Mouse (Mus musculus) heart, postnatal 10 days (tissue): ENCODE data around the gene Sigmar1. TPM values are rescaled to one million over a fixed set of nuclear protein-coding genes. Genes with fewer than 3 reads are reported as not detected.
"Not testable (repeated sequence)": the region's sequence is repeated elsewhere in the genome, so short reads cannot be mapped to it uniquely, and the experiment has no call there.

Source experiments
- DNase-seq, 2 experiments: peaks; one replicate each; pipeline ENCODE4 v3.0.0; 2021
- intact Hi-C: fragments of 180-260 bp; cut with DNase I; formaldehyde crosslinking; loops from one replicate; pipeline ENCODE4 v1.15.1; 2025
- total RNA-seq, 2 experiments: library from RNA; stranded (reverse); gene quantifications; 2 replicates each; pipeline ENCODE4 v1.2.3; 2021

Sigmar1 gene
- 10 to 100 TPM; 23.8 to 28.6 TPM for total RNA-seq

GRCm38 (mm10) chr4:41755338-41756305 is at the start of gene Sigmar1:
TSS of gene Sigmar1 (minus strand) at chr4:41756157.
- peak; percentile 89 to 92 for DNase-seq
- intact Hi-C loops = no loop called here

GRCm38 (mm10) chr4:41783197-41783596 is 27.2 kb upstream of the Sigmar1 start:
- DNase-seq, intact Hi-C loops: not testable (repeated sequence)

GRCm38 (mm10) chr4:41782711-41783110 is 26.8 kb upstream of the Sigmar1 start:
- intact Hi-C loops, DNase-seq: not testable (repeated sequence)

DNA sequence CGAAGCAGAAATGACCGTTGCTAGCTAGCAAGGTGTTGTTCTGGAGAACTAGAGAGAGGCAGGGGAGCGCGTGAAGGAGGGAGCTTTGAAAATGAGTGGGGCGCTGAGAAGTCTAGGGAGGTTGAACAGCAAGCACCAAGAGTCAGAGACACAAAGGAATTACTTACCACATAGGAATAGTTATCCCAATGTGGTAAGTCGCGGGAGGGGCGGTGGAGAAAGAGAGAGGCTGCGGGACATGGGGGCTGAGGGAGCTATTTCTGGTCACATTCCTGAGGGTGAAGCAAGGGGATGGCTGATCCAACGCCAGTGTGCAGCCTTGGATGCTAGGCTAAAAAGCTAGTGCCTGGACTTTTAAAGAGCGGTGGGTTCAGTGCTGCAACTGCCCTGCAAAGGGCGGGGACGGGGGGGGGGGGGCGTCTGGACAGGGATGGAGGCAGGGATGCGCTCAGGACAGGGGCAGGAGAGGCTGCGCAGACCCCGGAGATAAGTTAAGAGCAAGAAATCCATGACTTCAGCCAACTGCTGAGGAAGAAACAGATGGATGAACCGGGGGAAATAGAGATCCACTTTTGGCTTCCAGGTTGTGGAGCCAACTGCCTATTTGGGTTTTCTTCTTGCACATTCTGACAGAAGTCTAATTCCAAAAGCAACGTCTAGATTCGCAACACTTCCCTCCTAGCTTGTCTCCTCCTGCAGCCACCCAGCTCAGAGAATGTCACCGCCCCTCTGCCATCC is 26.0 kb upstream of the Sigmar1 start:
- intact Hi-C loops, DNase-seq: not testable (repeated sequence)

GRCm38 (mm10) chr4:41781271-41781670 is 25.3 kb upstream of the Sigmar1 start:
- DNase-seq, intact Hi-C loops: not testable (repeated sequence)

GRCm38 (mm10) chr4:41775840-41776239 is 19.9 kb upstream of the Sigmar1 start:
- DNase-seq, intact Hi-C loops: not testable (repeated sequence)

DNA sequence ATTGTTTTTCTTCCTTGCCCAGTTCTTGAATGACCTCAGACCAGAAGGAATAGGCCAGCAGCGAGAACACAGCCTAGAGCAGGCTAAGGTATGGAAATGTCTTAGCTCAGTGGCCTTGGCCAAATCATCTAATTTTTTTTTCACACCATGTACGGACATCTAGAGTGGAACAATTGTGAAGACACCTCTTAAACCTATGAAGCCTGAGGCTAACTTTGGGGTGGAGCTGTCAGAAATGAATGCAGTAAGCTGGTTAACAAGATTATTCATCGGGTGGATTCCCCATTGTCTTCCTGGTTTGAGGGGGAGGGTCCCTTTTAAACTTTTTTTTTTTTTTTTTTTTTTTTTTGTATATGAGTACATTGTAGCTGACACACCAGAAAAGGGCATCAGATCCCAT is 18.5 kb upstream of the Sigmar1 start:
- DNase-seq, intact Hi-C loops: not testable (repeated sequence)

DNA sequence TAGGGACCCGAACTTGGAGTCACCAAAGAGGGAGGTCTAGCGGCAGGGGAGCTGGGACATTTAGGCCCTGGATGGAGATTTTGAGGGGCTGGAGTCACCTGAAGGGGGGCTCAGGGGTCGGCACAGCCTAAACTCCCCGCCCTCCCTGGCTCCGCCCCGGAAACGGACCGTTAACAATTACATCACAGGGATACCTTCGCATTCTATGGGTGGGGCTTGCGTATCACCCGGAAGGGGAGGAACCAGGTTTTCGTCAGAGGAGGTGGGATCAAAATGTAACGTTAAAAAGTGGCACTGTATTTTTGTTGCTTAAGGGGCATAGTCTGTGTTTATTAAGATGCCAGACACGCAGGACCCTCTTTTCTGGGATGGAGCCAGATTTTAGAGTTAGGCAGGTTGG is 18.0 kb upstream of the Sigmar1 start, which contains the start of gene Ccl27a:
Ccl27a (minus strand) TSS at position 246 of the 400 bp plus-strand sequence.
- DNase-seq = peak; percentile 76 to 82
- intact Hi-C loops = not testable (repeated sequence)

- peak; percentile 72 to 74 for DNase-seq
- intact Hi-C loops = not testable (repeated sequence)
Measured at GRCm38 (mm10) chr4:41773502-41773901, 17.5 kb upstream of the Sigmar1 start.

DNA sequence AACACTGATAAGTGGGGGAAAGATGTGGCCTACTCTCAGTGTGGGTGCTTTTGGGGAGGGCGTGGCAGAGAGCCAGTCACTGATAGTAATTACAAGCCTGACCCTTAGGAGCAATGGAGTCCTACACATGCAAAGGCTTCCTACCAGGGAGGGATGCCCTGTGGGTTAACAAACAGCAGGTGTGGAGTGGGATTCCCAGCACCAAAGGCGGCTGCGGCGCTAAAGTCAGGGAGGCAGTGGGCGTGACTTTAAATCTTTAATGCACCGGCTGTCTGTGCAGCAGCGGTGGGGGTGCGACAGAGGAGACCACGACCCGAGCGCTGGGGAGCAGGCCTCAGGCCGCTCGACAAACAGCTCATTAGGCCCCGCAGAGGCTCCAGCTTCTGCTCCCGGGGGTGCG is 17.0 kb upstream of the Sigmar1 start:
- intact Hi-C loops = not testable (repeated sequence)
- DNase-seq = peak in 1 of 2 experiments; percentile 29

DNA sequence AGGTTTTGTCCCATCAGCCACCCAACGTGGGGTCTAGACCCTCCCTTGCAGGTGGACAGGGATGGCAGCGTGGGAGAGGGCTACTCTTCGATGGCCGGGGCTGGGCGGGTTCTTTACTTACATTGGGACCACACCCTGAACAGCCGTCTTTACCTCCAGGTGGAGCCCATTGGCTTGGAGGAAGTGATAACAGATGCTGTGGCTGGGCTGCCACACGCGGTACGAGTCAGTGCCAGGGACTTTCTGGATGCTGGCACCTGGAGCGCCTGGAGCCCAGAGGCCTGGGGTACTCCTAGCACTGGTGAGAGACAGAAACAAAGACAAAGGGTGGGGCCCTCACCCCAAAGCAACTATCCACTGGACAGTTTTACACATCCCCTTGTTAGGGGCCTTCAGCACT is 11.3 kb upstream of the Sigmar1 start:
- DNase-seq, intact Hi-C loops: not testable (repeated sequence)

DNA sequence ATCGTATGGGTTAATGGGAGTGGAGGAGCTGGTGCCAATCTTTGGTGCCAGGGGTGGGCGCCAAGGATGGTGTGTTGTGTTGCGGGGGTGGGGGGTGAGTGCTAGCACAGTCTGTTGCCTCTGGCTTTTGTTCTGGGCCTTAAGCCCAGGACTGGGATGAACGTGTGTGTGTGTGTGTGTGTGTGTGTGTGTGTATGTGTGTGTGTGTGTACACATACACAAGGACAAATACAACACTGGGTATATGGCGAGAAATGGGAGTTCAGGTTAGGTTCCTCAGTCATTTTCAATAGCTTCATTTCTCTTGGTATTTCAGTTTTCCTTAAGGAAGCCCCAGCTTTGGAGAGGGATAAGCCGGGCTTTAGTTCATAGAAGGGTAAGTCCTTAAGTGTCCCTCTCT is 7.2 kb upstream of the Sigmar1 start:
- intact Hi-C loops, DNase-seq: not testable (repeated sequence)

GRCm38 (mm10) chr4:41762688-41763114 is 6.7 kb upstream of the Sigmar1 start:
- DNase-seq = peak; percentile 77
- intact Hi-C loops = not testable (repeated sequence)

DNA sequence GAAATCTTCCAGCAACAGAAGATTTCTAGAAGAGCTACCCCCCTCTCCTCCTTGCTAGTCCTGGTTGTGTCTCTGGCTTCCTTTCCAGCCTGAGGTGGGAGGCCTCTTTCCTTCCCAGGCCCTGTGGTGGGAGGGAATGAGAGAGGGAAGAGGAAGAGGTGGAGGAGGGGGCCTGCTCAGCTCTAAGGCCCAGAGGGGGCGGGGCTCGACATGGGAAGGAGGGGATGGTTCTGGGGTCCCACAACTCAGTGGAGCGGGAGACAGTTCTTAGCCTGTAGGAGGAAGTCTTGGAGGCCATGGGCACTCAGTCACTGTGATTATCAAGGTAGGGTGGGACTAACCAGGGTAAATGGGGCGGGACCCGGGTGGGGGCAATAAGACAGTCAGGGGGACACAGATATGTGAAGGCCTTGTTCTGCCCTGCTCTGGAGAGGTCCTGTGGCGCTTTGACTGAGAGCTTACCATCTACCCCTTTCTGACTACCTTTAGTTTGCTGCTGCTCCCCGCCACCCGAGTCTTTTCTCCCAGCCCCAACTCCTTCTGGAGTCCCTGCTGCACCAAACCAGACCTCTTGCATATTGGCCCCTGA is 6.2 kb upstream of the Sigmar1 start:
- intact Hi-C loops = no loop called here
- DNase-seq = no peak

DNA sequence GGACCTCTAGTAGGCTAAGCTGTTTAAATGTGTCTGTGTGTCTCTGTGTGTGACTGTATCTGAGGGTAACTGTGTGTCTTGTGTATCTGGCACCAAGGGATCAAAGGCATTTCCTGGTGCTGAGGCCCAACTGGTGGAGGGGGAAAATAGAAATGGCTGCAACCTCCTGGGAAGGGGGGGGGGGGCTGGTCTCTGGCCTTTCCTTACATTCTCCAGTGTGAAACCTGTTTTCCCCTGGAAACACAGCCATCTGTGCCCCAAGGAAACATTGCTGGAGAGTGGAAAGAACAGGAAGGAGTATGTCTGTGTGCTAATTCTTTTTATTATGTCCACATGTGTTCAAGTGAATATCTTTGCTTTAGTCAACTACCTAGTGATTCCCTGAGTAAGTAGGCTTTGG is 5.7 kb upstream of the Sigmar1 start:
- intact Hi-C loops = no loop called here

GRCm38 (mm10) chr4:41760911-41761310 is 5.0 kb upstream of the Sigmar1 start:
- DNase-seq = no peak

More for the DNA sequence above, 5.7 kb upstream of the Sigmar1 start:
- no peak for DNase-seq

DNA sequence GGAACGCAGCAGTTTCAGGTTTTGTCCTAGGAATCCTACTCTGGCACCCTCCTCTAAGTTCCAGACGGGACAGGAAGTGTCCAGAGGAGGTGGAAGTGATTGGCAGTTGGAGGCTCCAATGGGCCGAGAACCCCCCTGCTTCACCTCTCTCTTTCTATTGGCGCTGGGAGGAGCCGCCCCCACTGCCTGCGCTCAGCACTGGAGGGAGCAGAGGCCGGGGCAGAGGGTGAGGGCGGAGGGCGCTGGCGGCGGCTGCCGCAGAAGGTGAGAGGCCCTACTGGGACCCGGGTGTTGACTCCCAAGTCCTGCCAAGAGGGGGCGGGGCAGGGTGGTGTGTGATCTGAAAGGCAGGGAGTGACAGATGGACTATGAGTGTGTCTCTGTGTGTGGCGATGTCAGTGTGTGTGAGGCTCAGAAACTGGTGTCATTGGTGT is 4.3 kb upstream of the Sigmar1 start:
- intact Hi-C loops = no loop called here
- peak; percentile 94 to 95 for DNase-seq

More at GRCm38 (mm10) chr4:41760911-41761310, 5.0 kb upstream of the Sigmar1 start:
- intact Hi-C loops = no loop called here

DNA sequence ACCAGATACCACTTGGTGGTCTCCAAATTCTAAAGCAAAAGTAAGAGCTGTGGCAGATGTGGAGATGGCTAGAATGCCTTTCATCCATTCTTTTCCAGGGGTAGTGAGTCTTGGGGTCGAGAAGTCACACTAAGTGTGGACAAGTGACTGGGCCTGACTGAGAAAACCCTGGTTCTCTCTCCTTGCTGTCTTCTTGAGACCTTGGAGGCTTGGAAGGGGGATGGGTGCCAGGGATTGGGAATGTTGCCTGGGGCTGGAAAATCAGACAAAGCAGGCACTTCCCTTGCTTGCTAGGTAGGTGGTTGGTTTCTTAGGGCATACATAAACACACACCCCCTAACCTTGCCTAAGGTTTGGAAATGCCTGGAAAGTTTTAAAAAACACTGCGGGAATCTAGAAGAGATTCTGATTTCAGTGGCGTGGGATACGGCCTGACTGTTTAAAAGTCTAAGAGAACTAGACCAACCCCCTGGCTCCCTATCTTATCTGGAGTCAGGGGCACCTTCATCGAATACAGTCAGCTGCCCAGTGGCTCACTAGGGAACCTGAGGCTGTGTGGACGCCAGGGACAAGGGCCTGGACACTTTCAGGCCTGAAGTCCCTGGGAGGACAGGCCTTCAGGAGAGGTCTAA is 3.8 kb upstream of the Sigmar1 start:
- intact Hi-C loops = no loop called here
- DNase-seq = peak; percentile 29 to 46

GRCm38 (mm10) chr4:41759206-41759605 is 3.2 kb upstream of the Sigmar1 start:
- intact Hi-C loops = no loop called here
- DNase-seq = peak; percentile 53 to 65

GRCm38 (mm10) chr4:41758701-41759100 is 2.7 kb upstream of the Sigmar1 start:
- DNase-seq = no peak
- intact Hi-C loops = no loop called here
